Mouse (Mus musculus) myocyte (in vitro differentiated cells): ENCODE results near the gene Toe1. TPM values are rescaled to one million over a fixed set of nuclear protein-coding genes. Genes with fewer than 3 reads are reported as not detected.

Experiments
- H3K27me3 ChIP-seq: one replicate; pipeline ENCODE4 v1.6.1; 2011; ENCODE audit not compliant: control insufficient read depth, insufficient read depth, insufficient read length
- H3K36me3 ChIP-seq: one replicate; pipeline ENCODE4 v1.6.1; 2011; ENCODE audit not compliant: control insufficient read depth, insufficient read depth
- H3K4me2 ChIP-seq: one replicate; pipeline ENCODE4 v1.6.1; 2011; ENCODE audit warnings: low read depth, control low read depth
- H3K4me3 ChIP-seq: one replicate; pipeline ENCODE4 v1.5.1; 2011; ENCODE audit warnings: mild to moderate bottlenecking, control low read depth, moderate library complexity
- H3K79me2 ChIP-seq: one replicate; pipeline ENCODE4 v1.6.1; 2011; ENCODE audit not compliant: control insufficient read depth, insufficient read depth
- H3ac ChIP-seq: one replicate; pipeline ENCODE4 v1.6.1; 2011; ENCODE audit not compliant: control insufficient read depth, insufficient read length
- CEBPB ChIP-seq: IDR thresholded peaks from 2 replicates; pipeline ENCODE4 v1.6.1; 2011; ENCODE audit warnings: mild to moderate bottlenecking, moderate library complexity; ENCODE audit not compliant: poor library complexity, insufficient read depth, severe bottlenecking
- E2F4 ChIP-seq: IDR thresholded peaks from one replicate; pipeline ENCODE4 v1.6.1; 2011; ENCODE audit warnings: mild to moderate bottlenecking, control low read depth, moderate library complexity; ENCODE audit not compliant: insufficient read depth
- MAX ChIP-seq: IDR thresholded peaks from one replicate; pipeline ENCODE4 v1.6.1; 2011; ENCODE audit warnings: low read depth, mild to moderate bottlenecking, control low read depth
- MYOD1 ChIP-seq, 3 experiments: IDR thresholded peaks; one replicate each; pipeline ENCODE4 v1.6.1; 2011; ENCODE audit warnings: control low read depth in 2 of 3, low read depth in 2 of 3, mild to moderate bottlenecking in 2 of 3, moderate library complexity in 1 of 3; ENCODE audit not compliant: insufficient read length in 2 of 3, control insufficient read depth in 1 of 3
- MYOG ChIP-seq, 3 experiments: IDR thresholded peaks; one replicate each; pipeline ENCODE4 v1.6.1; 2011; ENCODE audit warnings: control low read depth in 2 of 3, low read depth in 2 of 3, mild to moderate bottlenecking in 2 of 3; ENCODE audit not compliant: insufficient read length in 2 of 3, control insufficient read depth in 1 of 3, insufficient read depth in 1 of 3
- POLR2A ChIP-seq: IDR thresholded peaks from one replicate; pipeline ENCODE4 v1.6.1; 2011; ENCODE audit warnings: low read depth, mild to moderate bottlenecking, control low read depth, moderate library complexity; ENCODE audit not compliant: insufficient read length
- POLR2AphosphoS2 ChIP-seq: IDR thresholded peaks from one replicate; pipeline ENCODE4 v1.6.1; 2011; ENCODE audit warnings: low read depth, control low read depth; ENCODE audit not compliant: insufficient read length
- REST ChIP-seq: IDR thresholded peaks from one replicate; pipeline ENCODE4 v1.6.1; 2011; ENCODE audit warnings: mild to moderate bottlenecking, control low read depth, moderate library complexity; ENCODE audit not compliant: insufficient read depth, insufficient read length
- SRF ChIP-seq: IDR thresholded peaks from one replicate; pipeline ENCODE4 v1.6.1; 2011; ENCODE audit warnings: low read depth; ENCODE audit not compliant: control insufficient read depth, insufficient read length
- TCF12 ChIP-seq: IDR thresholded peaks from one replicate; pipeline ENCODE4 v1.6.1; 2011; ENCODE audit warnings: mild to moderate bottlenecking, control low read depth; ENCODE audit not compliant: poor library complexity, insufficient read depth, severe bottlenecking
- TCF3 ChIP-seq: IDR thresholded peaks from one replicate; pipeline ENCODE4 v1.6.1; 2011; ENCODE audit warnings: low read depth, control low read depth; ENCODE audit not compliant: insufficient read length
- USF1 ChIP-seq: IDR thresholded peaks from one replicate; pipeline ENCODE4 v1.6.1; 2011; ENCODE audit warnings: low read depth, mild to moderate bottlenecking, control low read depth, moderate library complexity
- polyA plus RNA-seq: library from polyadenylated mRNA; unstranded; fragments of >200 nt; fragmentation: generic; extraction: Trizol; gene quantifications from one replicate; pipeline ENCODE4 v1.2.1, GENCODE M21; 2012; ENCODE audit warnings: missing spikeins

The Toe1 gene
- polyA plus RNA-seq, 1 experiment, result 15.4 TPM

DNA sequence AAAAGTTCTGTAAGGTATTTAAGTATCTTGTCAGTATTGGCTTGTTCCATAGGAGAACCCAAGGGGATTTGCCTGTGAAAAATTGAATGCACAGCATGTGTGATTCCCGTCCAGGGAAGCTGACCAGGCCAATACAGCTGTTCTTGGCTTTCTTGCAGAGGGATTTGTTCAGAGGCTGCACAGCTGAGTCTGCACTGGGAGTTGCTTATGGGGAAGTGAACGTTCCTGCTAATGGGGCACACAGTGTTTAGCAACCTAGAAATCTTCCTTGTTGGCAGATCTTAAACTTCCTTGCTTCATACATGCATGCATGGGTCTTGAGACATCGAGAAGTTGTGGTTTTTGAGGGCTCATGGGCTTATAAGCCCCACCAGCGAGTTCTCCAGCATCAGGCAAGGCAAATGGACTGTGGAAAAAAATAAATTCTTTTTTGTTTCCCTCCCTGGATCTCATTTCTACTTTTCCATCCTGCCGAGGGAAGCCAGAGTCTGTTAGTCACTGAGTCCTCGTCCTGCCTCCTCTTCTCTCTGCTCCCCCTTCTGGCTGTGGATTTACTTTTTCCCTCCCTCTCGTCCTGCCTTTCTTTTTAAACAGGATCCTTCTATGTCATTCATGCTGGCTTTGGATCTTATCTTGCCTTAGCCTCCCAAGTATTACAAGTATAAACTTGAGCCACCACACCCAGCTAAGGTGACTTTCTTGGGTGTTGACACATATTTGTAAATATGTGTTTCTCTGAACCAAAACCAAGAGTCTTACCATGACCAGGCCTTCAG lies 19.3 kb downstream of the Toe1 start:
- H3K4me3 ChIP-seq, result no peak overlapping the region
- H3K27me3 ChIP-seq, result no peaks in the 10 kb centered on the region
- H3ac ChIP-seq, result no peak overlapping the region
- H3K4me2 ChIP-seq, result peak overlapping the region; percentile 47
- no peaks in the 10 kb centered on the region for H3K79me2 ChIP-seq
- H3K36me3 ChIP-seq, result no peaks in the 10 kb centered on the region
- TF ChIP-seq REST (no peak), MYOG (IDR thresholded peaks at IDR 0.05; ENCODE audit: control insufficient read depth in 1 of 3, insufficient read depth in 1 of 3, insufficient read length in 2 of 3, low read depth in 2 of 3) (peak in 1 of 3 experiments; percentile 27)

DNA sequence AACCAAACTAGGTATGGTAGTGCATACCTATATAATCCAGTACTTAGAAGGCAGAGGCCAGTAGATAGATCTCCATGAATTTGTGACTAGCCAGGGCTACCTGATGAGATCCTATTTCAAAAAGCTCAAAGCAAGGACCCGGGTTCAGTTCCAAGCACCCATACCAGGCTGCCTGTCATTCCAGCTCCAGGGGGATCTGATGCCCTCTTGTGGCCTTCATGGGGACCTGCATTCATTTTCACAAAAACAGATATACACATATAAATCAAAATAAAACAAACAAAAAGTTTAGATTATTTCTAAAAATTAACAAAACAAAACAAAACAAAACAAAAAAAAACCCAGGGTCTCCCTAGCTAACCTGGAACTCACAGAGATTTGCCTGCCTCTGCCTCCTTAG lies 20.9 kb downstream of the Toe1 start:
- no peak overlapping the region for H3ac ChIP-seq
- no peak overlapping the region for H3K4me3 ChIP-seq
- no peaks in the 10 kb centered on the region for H3K36me3 ChIP-seq
- H3K79me2 ChIP-seq, result no peaks in the 10 kb centered on the region
- no peak overlapping the region for H3K4me2 ChIP-seq
- H3K27me3 ChIP-seq, result no peaks in the 10 kb centered on the region
- no peak for TF ChIP-seq TCF3
- TF ChIP-seq POLR2AphosphoS2, result no peak
- TF ChIP-seq SRF, result no peak
- TF ChIP-seq MAX, result no peak
- no peak for TF ChIP-seq E2F4
- no peak for TF ChIP-seq TCF12
- no peak for TF ChIP-seq MYOD1 (IDR thresholded peaks at IDR 0.05; ENCODE audit: control insufficient read depth in 1 of 3, insufficient read length in 2 of 3, low read depth in 2 of 3)

DNA sequence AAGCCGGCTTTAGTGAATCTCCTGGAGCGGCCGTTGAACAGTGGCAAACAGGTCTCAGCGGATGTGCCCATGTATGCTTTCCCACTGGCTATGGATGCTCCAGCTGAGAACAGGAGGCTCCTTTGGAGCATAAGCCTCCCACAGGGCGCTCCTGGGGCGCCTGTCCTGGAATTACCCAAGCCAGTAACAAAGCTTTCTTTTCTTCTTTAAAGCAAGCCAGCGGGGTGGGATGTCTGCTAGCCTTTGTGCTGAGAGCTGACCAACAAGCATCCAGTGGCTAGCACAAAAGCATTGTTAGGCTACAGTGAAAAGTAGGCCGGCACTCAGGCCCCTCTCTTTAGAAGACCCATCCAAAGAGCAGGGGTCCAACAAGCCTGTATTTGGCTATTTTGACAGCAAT lies 25.3 kb downstream of the Toe1 start:
- TF ChIP-seq CEBPB, result no peak
- no peak for TF ChIP-seq POLR2A
- TF ChIP-seq MAX, result no peak
- TF ChIP-seq E2F4, result no peak
- TF ChIP-seq TCF3, result no peak
- TF ChIP-seq MYOG (IDR thresholded peaks at IDR 0.05; ENCODE audit: control insufficient read depth in 1 of 3, insufficient read depth in 1 of 3, insufficient read length in 2 of 3, low read depth in 2 of 3), result no peak
- TF ChIP-seq TCF12, result no peak
- no peak for TF ChIP-seq MYOD1 (IDR thresholded peaks at IDR 0.05; ENCODE audit: control insufficient read depth in 1 of 3, insufficient read length in 2 of 3, low read depth in 2 of 3)
- no peak for TF ChIP-seq POLR2AphosphoS2
- no peak for TF ChIP-seq USF1
- TF ChIP-seq SRF, result no peak
- TF ChIP-seq REST, result no peak
- no peak overlapping the region for H3ac ChIP-seq

DNA sequence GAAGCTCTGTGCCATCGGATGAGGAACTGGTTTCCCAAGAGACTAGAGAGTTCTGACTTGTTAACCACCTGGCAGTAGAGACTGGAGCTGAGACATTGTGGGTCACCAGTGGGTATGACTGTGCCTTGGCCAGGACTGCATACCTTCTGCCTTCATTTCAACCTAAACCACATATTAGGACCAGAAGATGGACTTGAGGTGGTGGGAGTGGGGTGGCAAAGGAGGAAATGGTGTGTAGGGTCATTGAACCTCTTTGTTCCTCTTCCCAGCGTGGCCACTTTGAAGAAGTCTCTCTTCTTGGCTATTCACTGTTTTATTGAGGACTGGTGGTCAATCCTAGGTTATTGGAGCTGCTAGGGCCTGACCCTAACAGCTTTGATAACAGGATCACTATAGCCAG lies 26.1 kb downstream of the Toe1 start:
- H3K4me3 ChIP-seq, result no peak overlapping the region
- no peaks in the 10 kb centered on the region for H3K27me3 ChIP-seq
- TF ChIP-seq SRF (no peak), E2F4 (no peak), USF1 (no peak), MAX (no peak), POLR2AphosphoS2 (no peak), MYOD1 (IDR thresholded peaks at IDR 0.05; ENCODE audit: control insufficient read depth in 1 of 3, insufficient read length in 2 of 3, low read depth in 2 of 3) (no peak), REST (no peak), TCF12 (no peak), POLR2A (no peak), TCF3 (no peak), CEBPB (no peak), MYOG (IDR thresholded peaks at IDR 0.05; ENCODE audit: control insufficient read depth in 1 of 3, insufficient read depth in 1 of 3, insufficient read length in 2 of 3, low read depth in 2 of 3) (no peak)
- no peaks in the 10 kb centered on the region for H3K36me3 ChIP-seq
- H3K79me2 ChIP-seq, result no peaks in the 10 kb centered on the region
- H3ac ChIP-seq, result no peak overlapping the region
- no peak overlapping the region for H3K4me2 ChIP-seq

More for the DNA sequence above, 25.3 kb downstream of the Toe1 start:
- Histone ChIP-seq H3K27me3 (no peaks in the 10 kb centered on the region), H3K36me3 (no peaks in the 10 kb centered on the region), H3K4me3 (no peak overlapping the region), H3K4me2 (no peak overlapping the region), H3K79me2 (no peaks in the 10 kb centered on the region)

DNA sequence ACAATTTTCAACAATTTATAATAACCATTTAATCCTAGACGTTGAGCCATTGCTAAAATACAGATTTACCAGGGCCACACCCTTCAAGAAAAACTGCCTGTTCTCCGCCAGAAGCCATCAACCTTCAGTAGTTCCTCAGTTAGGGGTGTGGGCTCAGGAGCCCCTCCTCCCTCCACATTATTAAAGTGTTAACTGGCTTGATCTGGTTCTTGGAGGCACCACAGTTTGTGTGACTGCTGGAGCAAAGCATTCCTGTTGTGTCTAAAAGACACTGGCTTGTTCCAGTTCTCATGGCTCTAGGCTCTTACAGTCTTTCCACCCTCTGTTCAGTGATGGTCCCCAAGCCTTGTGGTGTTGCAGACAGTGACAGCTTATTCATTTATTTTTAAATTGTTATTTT lies 26.9 kb downstream of the Toe1 start:
- no peak overlapping the region for H3ac ChIP-seq
- no peaks in the 10 kb centered on the region for H3K27me3 ChIP-seq
- no peaks in the 10 kb centered on the region for H3K36me3 ChIP-seq
- no peak overlapping the region for H3K4me2 ChIP-seq
- no peaks in the 10 kb centered on the region for H3K79me2 ChIP-seq
- H3K4me3 ChIP-seq, result no peak overlapping the region
- no peak for TF ChIP-seq MAX
- TF ChIP-seq POLR2A, result no peak
- TF ChIP-seq E2F4, result no peak
- TF ChIP-seq POLR2AphosphoS2, result no peak
- no peak for TF ChIP-seq MYOD1 (IDR thresholded peaks at IDR 0.05; ENCODE audit: control insufficient read depth in 1 of 3, insufficient read length in 2 of 3, low read depth in 2 of 3)
- TF ChIP-seq SRF, result no peak
- TF ChIP-seq CEBPB, result no peak
- TF ChIP-seq TCF3, result no peak
- no peak for TF ChIP-seq REST
- no peak for TF ChIP-seq MYOG (IDR thresholded peaks at IDR 0.05; ENCODE audit: control insufficient read depth in 1 of 3, insufficient read depth in 1 of 3, insufficient read length in 2 of 3, low read depth in 2 of 3)
- no peak for TF ChIP-seq TCF12
- no peak for TF ChIP-seq USF1
